Mouse (Mus musculus): ENCODE data around the gene Draxin.

DNA sequence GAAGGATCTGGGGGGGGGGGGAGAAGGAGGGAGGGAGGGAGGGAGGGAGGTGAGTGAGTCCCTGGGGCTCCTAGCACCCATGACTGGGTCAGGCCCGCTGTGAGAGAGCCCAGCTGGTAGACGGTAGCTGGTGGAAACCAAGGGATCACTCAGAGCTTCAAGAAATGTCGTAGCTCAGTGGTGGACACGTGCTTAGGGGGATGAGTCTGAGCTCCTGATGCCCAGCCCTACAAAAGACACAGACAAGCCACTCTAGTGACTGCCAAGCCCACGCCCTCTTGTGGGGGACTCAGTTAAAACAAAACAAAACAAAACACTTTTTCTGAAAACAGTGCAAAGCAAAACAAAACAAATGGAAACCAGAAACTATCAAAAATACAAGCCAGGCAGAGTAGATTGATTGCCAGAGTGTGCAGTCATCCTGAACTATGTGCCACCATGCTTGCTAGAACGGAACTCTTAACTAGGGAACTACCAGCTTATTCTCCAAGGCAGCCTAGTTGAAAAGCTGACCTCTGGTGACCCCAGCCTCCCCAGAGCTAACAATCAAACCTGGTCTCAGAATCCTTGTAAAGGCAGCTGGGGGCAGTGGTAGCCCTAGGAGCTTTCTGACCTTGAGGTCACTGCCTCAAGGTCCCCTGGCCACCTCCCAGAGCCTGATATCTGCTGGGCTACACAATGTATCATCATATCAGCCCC lies 64.6 kb downstream of the Draxin start:
- no peak for TF ChIP-seq POLR2A (IDR thresholded peaks at IDR 0.05; ENCODE audit: borderline replicate concordance, control insufficient read depth, low read depth, low read length)
- TF ChIP-seq CTCF (IDR thresholded peaks at IDR 0.05; ENCODE audit: control insufficient read depth, insufficient read depth, low read length): no peak
